Mouse (Mus musculus): ENCODE data around the gene Cdk8. TPM values are rescaled to one million over a fixed set of nuclear protein-coding genes. Genes with fewer than 3 reads are reported as not detected.

Cdk8 gene
- total and polyA plus RNA-seq, 3 experiments = 28.3 to 160 (median 67.0) TPM

GRCm38 (mm10) chr5:146245193-146245592, 14.2 kb downstream of the Cdk8 start:
- DNase-seq (ENCODE audit: low spot score) = no peak
- TF ChIP-seq GATA2 (IDR thresholded peaks at IDR 0.05; ENCODE audit: borderline replicate concordance, low read depth, low read length) (no peak), CTCF (IDR thresholded peaks at IDR 0.05; ENCODE audit: low read depth, low read length) (no peak), TAL1 (conservative IDR thresholded peaks at IDR 0.05; ENCODE audit: low read depth, low read length) (no peak), POLR2AphosphoS5 (IDR thresholded peaks at IDR 0.05; ENCODE audit: insufficient replicate concordance, low read depth, low read length) (no peak), GATA1 (IDR thresholded peaks at IDR 0.05; ENCODE audit: borderline replicate concordance, low read length) (no peak)
- no peaks in the 10 kb centered on the region for H3K9me3 ChIP-seq (replicated peaks)
- no peak for ATAC-seq (ENCODE audit: extremely low read depth, insufficient number of reproducible peaks, low FRiP score, poor library complexity, severe bottlenecking)
- no peak overlapping the region for H3K4me3 ChIP-seq (ENCODE audit: low read depth, low read length)
- H3K36me3 ChIP-seq (replicated peaks) = peaks cover 60% of the 10 kb centered on the region
- no peaks in the 10 kb centered on the region for H3K27me3 ChIP-seq (ENCODE audit: insufficient read depth, low read length)
- peaks cover 49% of the 10 kb centered on the region for H3K4me1 ChIP-seq (ENCODE audit: insufficient read depth, low read depth, low read length)

GRCm38 (mm10) chr5:146245646-146246370, 14.8 kb downstream of the Cdk8 start:
- no peak for DNase-seq (ENCODE audit: low spot score)
- TF ChIP-seq GATA2 (IDR thresholded peaks at IDR 0.05; ENCODE audit: borderline replicate concordance, low read depth, low read length) (no peak), TAL1 (conservative IDR thresholded peaks at IDR 0.05; ENCODE audit: low read depth, low read length) (no peak)
- peaks cover 50% of the 10 kb centered on the region for H3K4me1 ChIP-seq (ENCODE audit: insufficient read depth, low read depth, low read length)

GRCm38 (mm10) chr5:146246386-146246785, 15.4 kb downstream of the Cdk8 start:
- Histone ChIP-seq H3K4me1 (ENCODE audit: insufficient read depth, low read depth, low read length) (peaks cover 53% of the 10 kb centered on the region), H3K4me3 (ENCODE audit: low read depth, low read length) (no peak overlapping the region), H3K27me3 (ENCODE audit: insufficient read depth, low read length) (no peaks in the 10 kb centered on the region), H3K36me3 (replicated peaks) (peaks cover 61% of the 10 kb centered on the region), H3K9me3 (replicated peaks) (no peaks in the 10 kb centered on the region)
- DNase-seq (ENCODE audit: low spot score) (no peak), ATAC-seq (ENCODE audit: extremely low read depth, insufficient number of reproducible peaks, low FRiP score, poor library complexity, severe bottlenecking) (no peak)
- TF ChIP-seq CTCF (IDR thresholded peaks at IDR 0.05; ENCODE audit: low read depth, low read length) = no peak
- TF ChIP-seq TAL1 (conservative IDR thresholded peaks at IDR 0.05; ENCODE audit: low read depth, low read length) = no peak
- no peak for TF ChIP-seq GATA1 (IDR thresholded peaks at IDR 0.05; ENCODE audit: borderline replicate concordance, low read length)
- TF ChIP-seq POLR2AphosphoS5 (IDR thresholded peaks at IDR 0.05; ENCODE audit: insufficient replicate concordance, low read depth, low read length) = no peak
- no peak for TF ChIP-seq GATA2 (IDR thresholded peaks at IDR 0.05; ENCODE audit: borderline replicate concordance, low read depth, low read length)

More at GRCm38 (mm10) chr5:146245646-146246370, 14.8 kb downstream of the Cdk8 start:
- Histone ChIP-seq H3K36me3 (replicated peaks) (peaks cover 62% of the 10 kb centered on the region), H3K9me3 (replicated peaks) (no peaks in the 10 kb centered on the region), H3K27me3 (ENCODE audit: insufficient read depth, low read length) (no peaks in the 10 kb centered on the region), H3K4me3 (ENCODE audit: low read depth, low read length) (no peak overlapping the region)
- no peak for ATAC-seq (ENCODE audit: extremely low read depth, insufficient number of reproducible peaks, low FRiP score, poor library complexity, severe bottlenecking)

- Histone ChIP-seq H3K36me3 (replicated peaks) (peaks cover 62% of the 10 kb centered on the region), H3K4me1 (ENCODE audit: insufficient read depth, low read depth, low read length) (peaks cover 50% of the 10 kb centered on the region), H3K4me3 (ENCODE audit: low read depth, low read length) (no peak overlapping the region), H3K9me3 (replicated peaks) (no peaks in the 10 kb centered on the region), H3K27me3 (ENCODE audit: insufficient read depth, low read length) (no peaks in the 10 kb centered on the region)
- DNase-seq (ENCODE audit: low spot score) (no peak), ATAC-seq (ENCODE audit: extremely low read depth, insufficient number of reproducible peaks, low FRiP score, poor library complexity, severe bottlenecking) (no peak)
- TF ChIP-seq TAL1 (conservative IDR thresholded peaks at IDR 0.05; ENCODE audit: low read depth, low read length) (no peak), GATA1 (IDR thresholded peaks at IDR 0.05; ENCODE audit: borderline replicate concordance, low read length) (no peak), POLR2AphosphoS5 (IDR thresholded peaks at IDR 0.05; ENCODE audit: insufficient replicate concordance, low read depth, low read length) (no peak), GATA2 (IDR thresholded peaks at IDR 0.05; ENCODE audit: borderline replicate concordance, low read depth, low read length) (no peak), CTCF (IDR thresholded peaks at IDR 0.05; ENCODE audit: low read depth, low read length) (no peak)
These were observed 16.7 kb downstream of the Cdk8 start for GRCm38 (mm10) chr5:146247709-146248108.

- TF ChIP-seq POLR2AphosphoS5 (IDR thresholded peaks at IDR 0.05; ENCODE audit: insufficient replicate concordance, low read depth, low read length) (no peak), GATA1 (IDR thresholded peaks at IDR 0.05; ENCODE audit: borderline replicate concordance, low read length) (no peak), GATA2 (IDR thresholded peaks at IDR 0.05; ENCODE audit: borderline replicate concordance, low read depth, low read length) (no peak), TAL1 (conservative IDR thresholded peaks at IDR 0.05; ENCODE audit: low read depth, low read length) (no peak), CTCF (IDR thresholded peaks at IDR 0.05; ENCODE audit: low read depth, low read length) (no peak)
- Histone ChIP-seq H3K4me1 (ENCODE audit: insufficient read depth, low read depth, low read length) (peaks cover 46% of the 10 kb centered on the region), H3K4me3 (ENCODE audit: low read depth, low read length) (no peak overlapping the region), H3K36me3 (replicated peaks) (peaks cover 62% of the 10 kb centered on the region), H3K9me3 (replicated peaks) (no peaks in the 10 kb centered on the region), H3K27me3 (ENCODE audit: insufficient read depth, low read length) (no peaks in the 10 kb centered on the region)
- DNase-seq (ENCODE audit: low spot score) (no peak), ATAC-seq (ENCODE audit: extremely low read depth, insufficient number of reproducible peaks, low FRiP score, poor library complexity, severe bottlenecking) (no peak)
These were observed 17.7 kb downstream of the Cdk8 start for GRCm38 (mm10) chr5:146248746-146249145.

- no peak for DNase-seq (ENCODE audit: low spot score)
- TF ChIP-seq GATA2 (IDR thresholded peaks at IDR 0.05; ENCODE audit: borderline replicate concordance, low read depth, low read length) = no peak
- no peak for TF ChIP-seq POLR2AphosphoS5 (IDR thresholded peaks at IDR 0.05; ENCODE audit: insufficient replicate concordance, low read depth, low read length)
- TF ChIP-seq GATA1 (IDR thresholded peaks at IDR 0.05; ENCODE audit: borderline replicate concordance, low read length) = no peak
- no peak for TF ChIP-seq CTCF (IDR thresholded peaks at IDR 0.05; ENCODE audit: low read depth, low read length)
- TF ChIP-seq TAL1 (conservative IDR thresholded peaks at IDR 0.05; ENCODE audit: low read depth, low read length) = no peak
- peak; percentile 55; the same call in 1 of the 2 replicates for ATAC-seq (ENCODE audit: extremely low read depth, insufficient number of reproducible peaks, low FRiP score, poor library complexity, severe bottlenecking)
- peaks cover 71% of the 10 kb centered on the region for H3K36me3 ChIP-seq (replicated peaks)
- no peak overlapping the region for H3K4me3 ChIP-seq (ENCODE audit: low read depth, low read length)
- no peaks in the 10 kb centered on the region for H3K9me3 ChIP-seq (replicated peaks)
- H3K4me1 ChIP-seq (ENCODE audit: insufficient read depth, low read depth, low read length) = peaks cover 42% of the 10 kb centered on the region
- no peaks in the 10 kb centered on the region for H3K27me3 ChIP-seq (ENCODE audit: insufficient read depth, low read length)
These were observed 19.5 kb downstream of the Cdk8 start for GRCm38 (mm10) chr5:146250369-146251075.

All from G1E (cell line).